Mouse (Mus musculus): Measurements from ENCODE around the gene 9830107B12Rik.

9830107B12Rik gene

GRCm38 (mm10) chr17:48094820-48095680 lies 51.0 kb downstream of the 9830107B12Rik start:
- no peak for DNase-seq (ENCODE audit: extremely low spot score, low read depth, low spot score)

GRCm38 (mm10) chr17:48093286-48093817 lies 52.7 kb downstream of the 9830107B12Rik start:
- no peak for DNase-seq (ENCODE audit: extremely low spot score, low read depth, low spot score)

- no peak for DNase-seq (ENCODE audit: extremely low spot score, low read depth, low spot score)
Measured at GRCm38 (mm10) chr17:48090305-48090704, 55.8 kb downstream of the 9830107B12Rik start.

GRCm38 (mm10) chr17:48089446-48089845 lies 56.6 kb downstream of the 9830107B12Rik start:
- DNase-seq (ENCODE audit: extremely low spot score, low read depth, low spot score), result no peak

GRCm38 (mm10) chr17:48089019-48089418 lies 57.0 kb downstream of the 9830107B12Rik start, which contains the start of gene 1700067P10Rik:
1700067P10Rik (plus strand) TSS chr17:48089319.
- no peak for DNase-seq (ENCODE audit: extremely low spot score, low read depth, low spot score)

GRCm38 (mm10) chr17:48080626-48081025 lies 65.4 kb downstream of the 9830107B12Rik start:
- no peak for DNase-seq (ENCODE audit: extremely low spot score, low read depth, low spot score)

Measured in hindlimb bud, embryonic 11.5 days (tissue).